Mouse (Mus musculus) limb, embryonic 12.5 days (tissue): ENCODE results near the gene Fsd2. TPM values are rescaled to one million over a fixed set of nuclear protein-coding genes. Genes with fewer than 3 reads are reported as not detected.

Experiments used
- ATAC-seq: fragments of 200-750 bp; cut with Nextera tagmentation; 2 replicates; pipeline ENCODE4 v1.8.0; 2017; ENCODE audit warnings: low read depth, moderate TSS enrichment; ENCODE audit not compliant: insufficient number of reproducible peaks, insufficient read depth, low FRiP score, low TSS enrichment
- H3K27ac ChIP-seq: fragments of 300-500 bp; sonication (generic); 2 replicates; pipeline ENCODE4 v1.5.1; 2016; ENCODE audit warnings: mild to moderate bottlenecking, moderate library complexity
- H3K27me3 ChIP-seq: fragments of 300-500 bp; sonication (generic); 2 replicates; pipeline ENCODE4 v1.6.1; 2016; ENCODE audit warnings: mild to moderate bottlenecking, moderate library complexity
- H3K36me3 ChIP-seq: fragments of 300-500 bp; sonication (generic); 2 replicates; pipeline ENCODE4 v1.6.1; 2016; ENCODE audit warnings: mild to moderate bottlenecking, moderate library complexity
- H3K4me1 ChIP-seq: fragments of 300-500 bp; sonication (generic); replicated peaks from 2 replicates; pipeline ENCODE4 v1.6.1; 2016
- H3K4me2 ChIP-seq: fragments of 300-500 bp; sonication (generic); 2 replicates; pipeline ENCODE4 v1.6.1; 2016; ENCODE audit warnings: mild to moderate bottlenecking, moderate library complexity
- H3K4me3 ChIP-seq: fragments of 300-500 bp; sonication (generic); replicated peaks from 2 replicates; pipeline ENCODE4 v1.5.1; 2016; ENCODE audit warnings: mild to moderate bottlenecking
- H3K9ac ChIP-seq: fragments of 300-500 bp; sonication (generic); replicated peaks from 2 replicates; pipeline ENCODE4 v1.6.1; 2016; ENCODE audit warnings: mild to moderate bottlenecking, moderate library complexity
- H3K9me3 ChIP-seq: fragments of 300-500 bp; sonication (generic); 2 replicates; pipeline ENCODE4 v1.6.1; 2016; ENCODE audit warnings: mild to moderate bottlenecking, moderate library complexity
- WGBS: fragments of 180-500 bp; shearing (Covaris S2); methylation state at CpG from one replicate; pipeline ENCODE4 v1.1.7; 2016; 5-methylcytosine and 5-hydroxymethylcytosine counted together
- polyA plus RNA-seq: library from polyadenylated mRNA; unstranded; fragments of >200 nt; fragmentation: Nextera tagmentation; extraction: Ambion mirVana; gene quantifications from 2 replicates; pipeline ENCODE4 v1.2.1, GENCODE M21; 2016

Fsd2 gene
- polyA plus RNA-seq, 1 experiment from 2014 or later = 0.08 TPM

DNA sequence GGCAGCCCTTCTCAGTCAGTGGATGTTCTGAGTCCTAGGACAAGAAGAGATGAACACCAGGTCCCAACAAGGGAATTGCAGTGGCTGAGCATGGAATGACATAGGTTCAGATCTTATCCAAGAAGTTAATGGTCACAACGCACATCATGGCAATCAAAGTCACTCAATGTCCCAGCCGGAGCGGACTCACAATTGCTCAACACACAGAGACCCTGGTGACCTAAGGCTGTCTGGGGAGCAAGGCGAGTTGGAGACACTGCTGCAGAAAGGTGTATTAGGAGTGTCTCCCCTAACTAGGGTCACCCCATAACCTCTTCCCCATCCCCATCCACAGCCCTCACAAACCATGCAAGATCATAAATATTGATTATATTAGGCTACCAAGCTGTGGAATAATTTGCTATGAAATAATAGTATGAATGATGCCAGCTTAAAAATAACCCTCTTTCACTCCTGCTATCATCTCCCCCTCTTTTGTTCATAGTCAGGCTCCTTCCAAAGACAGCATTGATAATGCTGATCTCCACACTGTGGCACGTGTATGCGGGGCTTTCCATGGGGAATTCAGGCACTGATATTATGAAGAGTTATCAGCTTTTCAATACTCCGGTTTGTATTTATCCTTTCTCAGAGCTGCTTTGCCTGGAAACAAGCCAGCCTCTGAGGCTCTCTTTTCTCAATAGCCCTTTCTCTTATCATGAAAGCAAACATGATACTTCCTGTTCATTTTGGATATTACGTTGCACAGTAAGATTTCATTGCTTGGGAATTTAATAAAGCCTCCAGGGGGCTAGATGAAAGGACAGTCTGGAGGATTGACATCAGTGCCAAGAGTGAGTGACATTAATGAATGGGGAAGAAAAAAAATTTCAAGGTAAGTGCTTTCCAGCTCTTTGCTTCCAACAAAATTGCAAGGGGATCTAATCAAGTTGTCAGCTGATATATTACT, 6.4 kb downstream of the Fsd2 start:
- no peak overlapping the region for H3K9ac ChIP-seq
- H3K36me3 ChIP-seq = no peaks in the 10 kb centered on the region
- WGBS = 75% methylated on average over 8 of the region's 8 CpGs
- H3K27ac ChIP-seq = no peak overlapping the region
- H3K4me3 ChIP-seq = no peak overlapping the region
- no peaks in the 10 kb centered on the region for H3K9me3 ChIP-seq
- no peak for ATAC-seq
- peaks cover 3% of the 10 kb centered on the region; the same call in 1 of the 2 replicates for H3K4me1 ChIP-seq
- no peak overlapping the region for H3K4me2 ChIP-seq
- no peaks in the 10 kb centered on the region; the same call in 1 of the 2 replicates for H3K27me3 ChIP-seq

- Histone ChIP-seq H3K27me3 (no peaks in the 10 kb centered on the region; the same call in 1 of the 2 replicates), H3K9ac (no peak overlapping the region), H3K4me1 (no peaks in the 10 kb centered on the region), H3K4me2 (no peak overlapping the region), H3K4me3 (no peak overlapping the region), H3K27ac (no peak overlapping the region), H3K9me3 (no peaks in the 10 kb centered on the region), H3K36me3 (no peaks in the 10 kb centered on the region)
- 84% methylated on average over 14 of the region's 14 CpGs for WGBS
- no peak for ATAC-seq
These were observed 7.3 kb downstream of the Fsd2 start for GRCm38 (mm10) chr7:81559231-81559980.

DNA sequence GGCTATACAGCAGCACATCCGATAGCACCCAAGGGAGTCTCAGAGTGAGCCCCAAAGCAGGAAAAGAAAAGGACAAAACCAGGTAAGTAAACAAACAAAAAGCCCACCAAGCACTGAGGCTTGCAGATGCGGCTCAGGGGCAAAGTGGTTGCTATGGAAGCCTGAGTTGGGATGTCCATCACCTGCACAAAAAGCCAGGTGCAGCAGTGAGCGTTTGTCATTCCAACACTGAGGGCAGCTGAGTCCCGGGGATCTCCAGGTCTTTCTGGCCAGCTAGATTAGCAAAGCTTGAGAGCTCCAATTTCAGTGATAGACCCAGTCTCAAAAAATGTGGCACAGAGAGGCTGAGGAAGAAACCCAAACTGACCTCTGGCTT, 8.8 kb downstream of the Fsd2 start:
- ATAC-seq = no peak
- WGBS = 69% methylated on average over 4 of the region's 4 CpGs
- no peaks in the 10 kb centered on the region for H3K4me1 ChIP-seq

GRCm38 (mm10) chr7:81557252-81557984, 9.3 kb downstream of the Fsd2 start:
- H3K4me2 ChIP-seq = no peak overlapping the region
- H3K4me3 ChIP-seq = no peak overlapping the region
- H3K9ac ChIP-seq = no peak overlapping the region
- no peaks in the 10 kb centered on the region for H3K4me1 ChIP-seq
- H3K36me3 ChIP-seq = no peaks in the 10 kb centered on the region
- no peaks in the 10 kb centered on the region; the same call in 1 of the 2 replicates for H3K27me3 ChIP-seq
- WGBS = 86% methylated on average over 7 of the region's 7 CpGs
- no peaks in the 10 kb centered on the region for H3K9me3 ChIP-seq
- no peak for ATAC-seq
- no peak overlapping the region for H3K27ac ChIP-seq

More for the DNA sequence above, 8.8 kb downstream of the Fsd2 start:
- no peak overlapping the region for H3K4me2 ChIP-seq
- H3K36me3 ChIP-seq = no peaks in the 10 kb centered on the region
- H3K9me3 ChIP-seq = no peaks in the 10 kb centered on the region
- no peaks in the 10 kb centered on the region; the same call in 1 of the 2 replicates for H3K27me3 ChIP-seq
- no peak overlapping the region for H3K9ac ChIP-seq
- H3K27ac ChIP-seq = no peak overlapping the region
- no peak overlapping the region for H3K4me3 ChIP-seq

- Histone ChIP-seq H3K27me3 (no peaks in the 10 kb centered on the region; the same call in 1 of the 2 replicates), H3K4me2 (no peak overlapping the region), H3K9me3 (no peaks in the 10 kb centered on the region), H3K9ac (no peak overlapping the region), H3K36me3 (no peaks in the 10 kb centered on the region), H3K4me1 (no peaks in the 10 kb centered on the region), H3K4me3 (no peak overlapping the region), H3K27ac (no peak overlapping the region)
- ATAC-seq = no peak
- WGBS = 91% methylated on average over 4 of the region's 4 CpGs
These were observed 9.9 kb downstream of the Fsd2 start for GRCm38 (mm10) chr7:81556839-81557238.

- WGBS = 75% methylated on average over 2 of the region's 2 CpGs
- H3K4me2 ChIP-seq = no peak overlapping the region
- H3K9me3 ChIP-seq = no peaks in the 10 kb centered on the region
- no peak overlapping the region for H3K9ac ChIP-seq
- no peaks in the 10 kb centered on the region for H3K36me3 ChIP-seq
- no peak overlapping the region for H3K4me3 ChIP-seq
- H3K4me1 ChIP-seq = no peaks in the 10 kb centered on the region
- ATAC-seq = no peak
- no peak overlapping the region for H3K27ac ChIP-seq
- H3K27me3 ChIP-seq = no peaks in the 10 kb centered on the region
These were observed 12.4 kb downstream of the Fsd2 start for GRCm38 (mm10) chr7:81554369-81554768.

DNA sequence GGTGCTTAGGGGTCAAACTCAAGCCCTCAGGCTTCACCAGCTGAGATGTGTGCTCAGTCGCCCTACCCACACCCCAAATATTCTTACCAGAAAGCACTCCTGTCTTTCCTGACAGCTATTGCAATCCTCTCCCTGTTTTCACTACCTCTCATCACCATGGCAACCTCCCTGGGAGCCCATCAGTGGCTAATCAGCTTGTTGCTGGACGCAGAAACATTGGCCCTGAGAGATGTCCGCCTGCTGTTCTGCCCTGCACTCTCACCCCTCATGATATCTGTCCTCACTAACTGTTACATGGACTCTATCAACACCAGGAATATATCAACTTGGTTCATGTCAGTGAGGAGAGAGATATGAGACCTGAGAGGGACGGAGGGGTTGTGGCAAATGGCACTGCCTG, 13.2 kb downstream of the Fsd2 start:
- Histone ChIP-seq H3K27ac (no peak overlapping the region), H3K4me3 (no peak overlapping the region), H3K4me1 (no peaks in the 10 kb centered on the region), H3K27me3 (no peaks in the 10 kb centered on the region), H3K9me3 (no peaks in the 10 kb centered on the region), H3K4me2 (no peak overlapping the region), H3K9ac (no peak overlapping the region), H3K36me3 (no peaks in the 10 kb centered on the region)
- 65% methylated on average over 4 of the region's 4 CpGs for WGBS
- ATAC-seq = no peak

- H3K9ac ChIP-seq = no peak overlapping the region
- H3K36me3 ChIP-seq = no peaks in the 10 kb centered on the region
- no peak for ATAC-seq
- WGBS = 75% methylated on average over 11 of the region's 11 CpGs
- no peak overlapping the region for H3K27ac ChIP-seq
- no peaks in the 10 kb centered on the region for H3K9me3 ChIP-seq
- no peaks in the 10 kb centered on the region for H3K4me1 ChIP-seq
- H3K27me3 ChIP-seq = no peaks in the 10 kb centered on the region
- H3K4me2 ChIP-seq = no peak overlapping the region
- H3K4me3 ChIP-seq = no peak overlapping the region
These were observed 17.9 kb downstream of the Fsd2 start for GRCm38 (mm10) chr7:81548864-81549263.

GRCm38 (mm10) chr7:81542934-81543333, 23.8 kb downstream of the Fsd2 start:
- 87% methylated on average over 8 of the region's 8 CpGs for WGBS
- Histone ChIP-seq H3K4me1 (no peaks in the 10 kb centered on the region), H3K4me3 (no peak overlapping the region), H3K9ac (no peak overlapping the region), H3K27ac (no peak overlapping the region), H3K27me3 (no peaks in the 10 kb centered on the region), H3K4me2 (no peak overlapping the region), H3K9me3 (no peaks in the 10 kb centered on the region), H3K36me3 (no peaks in the 10 kb centered on the region)
- ATAC-seq = no peak

GRCm38 (mm10) chr7:81541924-81542524, 24.7 kb downstream of the Fsd2 start:
- ATAC-seq = no peak
- Histone ChIP-seq H3K4me2 (no peak overlapping the region), H3K4me1 (no peaks in the 10 kb centered on the region), H3K9me3 (no peaks in the 10 kb centered on the region), H3K4me3 (no peak overlapping the region), H3K36me3 (no peaks in the 10 kb centered on the region), H3K9ac (no peak overlapping the region), H3K27me3 (no peaks in the 10 kb centered on the region), H3K27ac (no peak overlapping the region)
- 92% methylated on average over 7 of the region's 7 CpGs for WGBS
